Mouse (Mus musculus): ENCODE data around the gene Notch2.
"Not testable (repeated sequence)": the region's sequence is repeated elsewhere in the genome, so short reads cannot be mapped to it uniquely, and the experiment has no call there.

Notch2 gene

DNA sequence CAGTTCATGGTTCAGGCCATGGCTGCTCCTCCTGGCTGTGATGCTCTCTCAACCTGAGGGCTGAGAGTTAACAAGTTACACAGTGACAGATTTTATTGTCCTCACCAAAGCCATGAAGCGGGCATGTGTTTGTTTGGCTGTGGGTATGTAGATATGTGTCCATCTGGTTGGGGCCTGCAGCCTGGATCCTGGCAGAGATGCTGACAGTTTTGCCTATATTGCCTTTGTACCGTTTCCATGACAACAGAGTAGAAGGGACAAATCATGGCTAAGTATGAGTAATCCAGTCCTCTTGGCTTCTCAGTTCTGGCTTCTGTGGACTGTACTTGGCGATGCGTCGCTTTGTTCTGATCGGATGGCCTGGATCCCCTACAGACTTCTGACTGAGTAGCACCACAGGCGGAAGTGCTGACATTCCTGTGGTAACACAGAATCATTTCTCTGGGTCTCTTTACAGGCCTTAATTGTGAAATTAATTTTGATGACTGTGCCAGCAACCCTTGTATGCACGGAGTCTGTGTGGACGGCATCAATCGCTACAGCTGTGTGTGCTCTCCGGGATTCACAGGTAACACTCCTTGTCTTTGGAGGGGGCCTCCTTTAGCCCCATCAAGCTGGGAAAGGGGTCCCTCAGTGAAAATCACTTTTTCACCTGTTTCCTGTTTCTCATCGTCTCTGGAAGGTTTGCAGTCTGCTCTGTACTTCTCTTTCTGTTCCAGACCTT, 93.4 kb downstream of the Notch2 start:
- DNase-seq = no peak

- DNase-seq = no peak
Observed at GRCm38 (mm10) chr3:98108416-98108815, 95.1 kb downstream of the Notch2 start.

GRCm38 (mm10) chr3:98108866-98109265, 95.5 kb downstream of the Notch2 start:
- no peak for DNase-seq

GRCm38 (mm10) chr3:98110610-98111009, 97.3 kb downstream of the Notch2 start:
- no peak for DNase-seq

DNA sequence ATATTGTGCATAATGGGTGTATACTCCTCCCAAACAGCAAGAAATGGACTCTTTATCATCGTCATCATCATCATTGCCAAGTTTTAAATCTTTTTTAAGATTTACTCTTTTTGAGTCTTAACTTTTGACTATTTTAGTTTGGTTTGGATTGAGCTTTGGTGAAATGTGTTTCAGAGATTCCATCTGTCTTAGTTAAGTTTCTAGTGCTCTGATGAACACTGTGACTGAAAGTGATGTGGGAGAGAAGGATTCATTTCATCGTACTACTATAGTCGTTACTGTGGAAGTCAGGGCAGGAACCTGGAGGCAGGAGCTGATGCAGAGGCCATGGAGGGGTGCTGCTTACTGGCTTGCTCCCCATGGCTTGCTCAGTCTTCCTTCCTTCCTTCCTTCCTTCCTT, 104.9 kb downstream of the Notch2 start:
- DNase-seq = no peak

- no peak for DNase-seq
Observed at GRCm38 (mm10) chr3:98119338-98119737, 106.0 kb downstream of the Notch2 start.

DNA sequence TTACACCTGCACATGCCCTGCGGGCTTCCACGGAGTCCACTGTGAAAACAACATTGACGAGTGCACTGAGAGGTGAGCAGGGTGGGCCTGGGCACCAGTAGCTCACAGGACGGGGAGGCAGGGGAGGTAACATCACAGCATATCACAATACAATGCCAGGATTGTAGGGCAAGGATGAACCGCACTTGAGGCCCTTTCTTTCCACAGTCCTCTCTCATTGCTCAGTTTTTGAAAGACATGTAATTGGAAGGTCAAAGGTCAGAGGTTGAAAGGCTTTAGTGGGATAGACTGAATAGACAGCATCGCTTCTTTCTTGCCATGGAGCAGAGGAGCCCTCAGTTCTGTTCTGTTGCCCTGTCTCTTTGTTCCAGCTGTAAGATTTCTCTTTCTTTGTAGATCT, 107.6 kb downstream of the Notch2 start:
- DNase-seq = no peak

DNA sequence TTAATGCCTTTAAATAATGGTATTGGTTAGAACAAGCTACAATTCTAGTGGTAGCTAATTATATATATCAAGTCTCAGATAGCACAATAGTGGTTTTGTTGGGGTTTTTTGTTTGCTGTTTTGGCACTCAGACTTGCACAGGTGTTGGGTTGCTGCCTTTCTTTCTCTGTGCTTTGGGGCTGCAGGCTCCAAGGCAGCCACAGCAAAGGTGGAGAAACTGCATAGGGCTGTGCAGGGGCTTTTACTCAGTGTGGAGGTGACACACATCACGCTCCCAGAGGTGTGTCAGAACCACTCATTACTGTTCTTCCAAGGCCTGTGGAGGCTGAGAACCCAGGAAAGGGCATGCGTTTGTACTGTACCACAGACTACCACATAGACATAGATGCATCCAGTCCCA, 114.4 kb downstream of the Notch2 start:
- DNase-seq = no peak

GRCm38 (mm10) chr3:98128716-98129115, 115.4 kb downstream of the Notch2 start:
- no peak for DNase-seq

GRCm38 (mm10) chr3:98132140-98132539, 118.8 kb downstream of the Notch2 start:
- not testable (repeated sequence) for DNase-seq

GRCm38 (mm10) chr3:98132636-98133035, 119.3 kb downstream of the Notch2 start:
- no peak for DNase-seq

DNA sequence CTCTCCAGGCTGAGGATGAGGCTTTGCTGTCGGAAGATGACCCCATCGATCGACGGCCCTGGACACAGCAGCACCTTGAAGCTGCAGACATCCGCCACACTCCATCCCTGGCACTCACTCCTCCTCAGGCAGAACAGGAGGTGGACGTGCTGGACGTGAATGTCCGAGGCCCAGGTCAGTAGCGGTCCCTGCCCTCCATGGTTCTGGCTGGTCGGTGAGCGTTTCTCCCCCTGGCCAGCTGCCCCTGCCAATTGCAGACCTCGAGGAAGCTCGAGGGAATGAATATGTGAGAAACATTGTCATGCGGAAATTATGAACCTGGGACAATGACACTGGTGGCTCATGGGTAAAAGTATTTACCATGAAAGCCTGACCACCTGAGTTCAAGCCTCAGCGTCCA, 128.1 kb downstream of the Notch2 start:
- DNase-seq = no peak

GRCm38 (mm10) chr3:98142862-98143261, 129.5 kb downstream of the Notch2 start:
- no peak for DNase-seq

DNA sequence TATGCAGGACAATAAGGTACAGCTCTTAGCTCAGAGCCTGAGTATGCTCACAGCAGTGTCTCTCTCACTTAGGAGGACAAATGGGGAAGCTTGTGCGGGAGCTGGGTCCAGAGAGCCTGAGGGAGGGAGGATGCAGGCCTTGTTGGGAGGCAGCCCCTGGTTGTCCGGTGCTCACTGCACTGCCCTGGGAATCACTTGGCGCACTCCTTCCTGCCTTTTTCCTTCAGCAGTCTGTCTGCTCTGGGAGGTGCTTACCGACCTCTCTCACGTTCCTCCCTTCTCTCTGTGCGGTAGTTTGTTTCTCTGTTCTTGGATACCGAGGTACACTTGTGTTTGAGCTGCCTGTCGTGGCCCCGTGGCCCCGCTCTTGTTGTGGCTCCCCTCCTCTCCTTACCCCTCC, 131.9 kb downstream of the Notch2 start:
- DNase-seq = no peak

DNA sequence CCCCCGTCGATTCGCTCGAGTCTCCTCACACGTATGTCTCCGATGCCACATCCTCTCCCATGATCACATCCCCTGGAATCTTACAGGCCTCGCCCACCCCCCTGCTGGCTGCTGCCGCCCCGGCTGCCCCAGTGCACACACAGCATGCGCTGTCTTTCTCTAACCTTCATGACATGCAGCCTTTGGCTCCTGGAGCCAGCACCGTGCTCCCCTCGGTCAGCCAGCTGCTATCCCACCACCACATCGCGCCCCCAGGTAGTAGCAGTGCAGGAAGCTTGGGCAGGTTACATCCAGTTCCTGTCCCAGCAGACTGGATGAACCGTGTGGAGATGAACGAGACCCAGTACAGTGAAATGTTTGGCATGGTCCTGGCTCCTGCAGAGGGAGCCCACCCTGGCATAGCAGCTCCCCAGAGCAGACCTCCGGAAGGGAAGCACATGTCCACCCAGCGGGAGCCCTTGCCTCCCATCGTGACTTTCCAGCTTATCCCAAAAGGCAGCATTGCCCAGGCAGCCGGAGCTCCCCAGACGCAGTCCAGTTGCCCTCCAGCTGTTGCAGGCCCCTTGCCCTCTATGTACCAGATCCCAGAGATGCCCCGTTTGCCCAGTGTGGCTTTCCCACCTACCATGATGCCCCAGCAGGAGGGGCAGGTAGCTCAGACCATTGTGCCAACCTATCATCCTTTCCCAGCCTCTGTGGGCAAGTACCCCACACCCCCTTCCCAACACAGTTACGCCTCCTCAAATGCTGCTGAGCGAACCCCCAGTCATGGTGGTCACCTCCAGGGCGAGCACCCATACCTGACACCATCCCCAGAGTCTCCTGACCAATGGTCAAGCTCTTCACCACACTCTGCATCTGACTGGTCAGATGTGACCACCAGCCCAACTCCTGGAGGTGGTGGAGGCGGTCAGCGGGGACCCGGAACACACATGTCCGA, 133.4 kb downstream of the Notch2 start:
- DNase-seq = no peak

DNA sequence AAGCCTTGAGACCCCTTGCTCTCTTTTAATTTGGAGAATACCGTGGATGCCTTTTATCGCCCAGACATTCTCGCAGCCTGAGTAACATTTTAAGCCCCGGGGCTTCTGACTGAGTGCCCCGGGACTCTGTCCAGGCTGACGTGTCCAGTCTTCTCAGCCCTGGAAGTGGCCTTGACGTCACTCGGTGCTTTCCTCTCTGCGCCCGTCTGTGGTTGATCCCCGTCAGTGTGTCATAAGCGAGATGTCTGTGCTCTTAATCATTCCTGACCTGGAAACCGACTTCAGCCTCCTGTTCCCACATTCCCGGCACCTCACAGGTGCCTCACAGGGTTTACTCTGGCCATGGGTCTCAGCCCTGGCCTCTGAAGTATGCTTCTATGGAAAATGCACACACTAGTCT, 134.4 kb downstream of the Notch2 start:
- DNase-seq = no peak

GRCm38 (mm10) chr3:98149881-98150280, 136.6 kb downstream of the Notch2 start:
- DNase-seq = no peak

DNA sequence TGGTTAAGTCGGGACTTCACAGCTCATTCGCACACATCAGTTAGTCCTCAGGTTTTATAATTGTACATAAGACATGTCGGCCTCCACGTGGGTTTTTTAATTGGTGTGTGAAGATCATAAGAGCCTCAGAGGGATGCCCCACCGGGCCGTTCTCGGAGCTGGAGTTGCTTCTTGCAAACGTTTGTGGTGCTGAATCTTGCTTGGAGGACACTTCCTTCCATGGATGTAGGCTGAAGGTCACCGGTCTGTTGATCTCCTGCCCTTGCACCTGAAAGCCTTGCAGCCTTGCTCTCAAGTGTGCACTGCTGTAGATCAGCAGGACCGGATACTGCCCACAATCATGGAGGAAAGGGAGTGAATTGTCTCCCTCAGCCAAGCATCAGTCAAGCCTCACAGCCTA, 137.7 kb downstream of the Notch2 start:
- no peak for DNase-seq

DNA sequence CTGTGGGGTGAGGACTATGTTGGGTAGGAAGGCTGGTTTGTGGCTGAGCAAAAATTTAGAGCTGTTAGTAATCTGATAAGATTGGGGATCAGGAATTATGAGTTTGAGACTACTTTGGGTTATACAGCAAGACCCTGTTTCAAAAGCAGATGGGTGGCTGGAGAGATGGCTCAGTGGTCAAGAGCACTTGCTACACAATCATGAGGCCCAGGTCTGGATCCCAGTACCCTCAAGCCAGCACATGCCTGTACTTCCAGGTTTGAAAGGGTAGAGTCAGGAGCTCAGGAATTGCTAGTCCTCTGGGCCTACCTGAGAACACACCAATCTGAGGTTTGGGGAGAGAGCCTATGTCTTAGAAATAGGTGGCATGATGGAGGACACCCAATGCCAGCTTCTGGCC, 140.1 kb downstream of the Notch2 start:
- no peak for DNase-seq

GRCm38 (mm10) chr3:98156158-98156557, 142.8 kb downstream of the Notch2 start:
- no peak for DNase-seq

DNA sequence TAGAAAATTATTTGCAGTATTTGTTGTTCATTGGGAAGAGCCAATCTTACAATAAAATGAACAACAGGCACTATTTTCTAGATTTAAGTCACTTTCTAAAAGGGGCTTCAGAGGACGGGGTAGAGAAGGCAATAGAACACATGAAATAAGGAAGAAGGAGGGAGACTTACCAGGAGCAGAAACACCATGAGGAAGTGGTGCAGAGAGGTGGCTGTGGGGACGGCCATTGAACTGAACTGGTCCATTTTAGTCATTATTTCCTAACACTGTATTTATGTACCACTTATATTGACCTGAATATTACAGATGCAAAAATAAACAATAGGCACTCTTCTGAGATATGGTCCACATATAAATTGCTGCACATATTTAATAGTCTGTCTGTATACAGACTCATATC, 143.7 kb downstream of the Notch2 start:
- no peak for DNase-seq

GRCm38 (mm10) chr3:98157585-98157984, 144.3 kb downstream of the Notch2 start:
- DNase-seq = no peak

DNA sequence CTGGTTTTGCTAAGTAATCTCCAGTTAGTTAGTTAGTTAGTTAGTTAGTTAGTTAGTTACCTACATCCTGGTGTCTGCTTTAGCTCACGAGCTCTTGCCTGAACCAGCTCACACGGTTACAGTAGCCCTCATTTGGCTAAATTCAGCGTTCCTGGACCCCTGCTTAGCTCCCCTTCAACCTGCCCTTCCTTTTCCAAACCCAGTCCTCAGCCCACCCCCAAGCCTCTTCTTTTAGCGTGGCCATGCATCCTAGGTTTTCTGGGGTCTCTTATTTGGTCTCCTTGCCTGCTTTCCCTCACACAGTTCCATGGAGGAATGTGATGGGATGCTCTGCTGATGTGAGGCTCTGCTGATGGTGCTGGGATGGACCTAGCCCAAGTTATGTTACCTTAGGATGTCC, 145.3 kb downstream of the Notch2 start:
- no peak for DNase-seq

DNA sequence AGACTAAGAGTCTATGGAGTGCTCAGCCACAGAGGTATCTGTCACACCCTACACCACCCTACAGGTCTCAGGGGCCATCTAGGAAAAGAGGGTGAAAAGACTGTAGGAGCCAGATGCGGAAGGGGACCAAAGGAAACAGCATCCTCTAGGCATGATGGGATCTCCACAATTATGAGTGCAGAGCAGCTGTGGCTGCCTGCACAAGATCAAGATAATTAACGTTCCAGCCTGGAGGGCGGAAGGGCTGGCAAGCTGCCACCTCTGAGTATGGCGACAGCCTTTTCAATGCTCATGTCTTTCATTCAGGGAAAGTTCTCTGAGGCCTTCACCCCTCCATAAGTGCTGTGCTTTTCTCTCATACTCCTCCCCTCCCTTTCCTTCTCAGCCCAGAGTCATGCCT, 146.0 kb downstream of the Notch2 start:
- DNase-seq = no peak
